Mouse (Mus musculus): Measurements from ENCODE around the gene Gm9195. TPM values are rescaled to one million over a fixed set of nuclear protein-coding genes. Genes with fewer than 3 reads are reported as not detected.

Gene Gm9195
- not detected for total RNA-seq (2018; cell fraction: chromatin; rRNA removed)
- not detected for total RNA-seq (2018; cell fraction: cytosol; rRNA removed)
- not detected for total RNA-seq (2018; cell fraction: nucleus; rRNA removed)
- not detected in 3 replicates for polyA plus RNA-seq (2018)

DNA sequence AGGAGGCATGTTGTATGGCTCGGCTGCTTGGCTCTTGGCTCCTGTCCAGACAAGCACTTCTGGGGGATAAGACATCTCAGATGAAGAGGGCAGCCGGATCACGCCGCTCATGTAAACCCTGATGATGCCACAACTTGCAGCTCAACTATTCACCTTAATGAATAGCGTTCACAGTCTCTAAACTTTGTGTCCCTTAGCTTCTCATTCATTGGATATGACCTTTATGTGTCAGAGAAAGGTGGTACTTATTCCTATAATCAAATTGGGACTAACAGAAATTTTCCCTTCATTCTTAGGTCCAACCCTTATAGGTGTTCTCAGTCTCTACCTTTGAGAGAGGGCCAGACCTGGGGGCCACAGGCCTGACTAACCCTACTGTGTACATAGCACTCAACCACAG is at the start of gene Gm9195:
Gene Gm9195, minus strand, starts transcription at position 101 of the 400 bp plus-strand sequence.
- WGBS (ENCODE audit: missing documents), result 95% methylated on average over 5 of the region's 5 CpGs
- Histone ChIP-seq H3K79me2 (ENCODE audit: inconsistent target) (no peaks in the 10 kb centered on the region), H3K36me3 (ENCODE audit: inconsistent target) (no peaks in the 10 kb centered on the region), H3K27ac (no peak within 1 kb of the TSS), H3K4me3 (ENCODE audit: inconsistent target) (no peak within 1 kb of the TSS)

- Histone ChIP-seq H3K79me2 (ENCODE audit: inconsistent target) (no peaks in the 10 kb centered on the region), H3K27ac (no peak overlapping the region), H3K4me3 (ENCODE audit: inconsistent target) (no peak overlapping the region), H3K36me3 (ENCODE audit: inconsistent target) (peaks cover 37% of the 10 kb centered on the region)
- 93% methylated on average over 5 of the region's 5 CpGs for WGBS (ENCODE audit: missing documents)
Measured at GRCm38 (mm10) chr14:72536392-72537017, 44.9 kb upstream of the Gm9195 start.

DNA sequence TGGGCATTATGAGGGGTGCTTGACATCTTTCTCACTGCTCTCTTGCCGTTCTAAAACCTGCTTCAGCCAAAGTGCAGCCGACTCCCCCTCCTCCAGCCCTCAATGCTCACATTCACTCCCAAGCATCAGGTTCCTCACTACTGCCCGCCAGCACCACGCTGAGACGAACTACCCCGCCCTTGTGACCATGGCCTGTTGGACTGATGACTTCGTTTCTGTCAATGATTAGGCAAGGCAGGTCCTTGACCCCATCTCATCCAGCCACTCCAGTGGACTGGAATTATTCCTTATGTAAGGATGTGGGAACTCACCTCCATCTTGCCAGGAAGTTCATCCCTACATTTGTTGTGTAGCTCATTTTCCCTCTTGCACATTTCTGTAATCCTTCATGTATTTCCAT is 42.2 kb upstream of the Gm9195 start:
- H3K4me3 ChIP-seq (ENCODE audit: inconsistent target), result no peak overlapping the region
- H3K79me2 ChIP-seq (ENCODE audit: inconsistent target), result no peaks in the 10 kb centered on the region
- peaks cover 10% of the 10 kb centered on the region for H3K36me3 ChIP-seq (ENCODE audit: inconsistent target)
- WGBS (ENCODE audit: missing documents), result 86% methylated on average over 7 of the region's 7 CpGs
- H3K27ac ChIP-seq, result no peak overlapping the region

DNA sequence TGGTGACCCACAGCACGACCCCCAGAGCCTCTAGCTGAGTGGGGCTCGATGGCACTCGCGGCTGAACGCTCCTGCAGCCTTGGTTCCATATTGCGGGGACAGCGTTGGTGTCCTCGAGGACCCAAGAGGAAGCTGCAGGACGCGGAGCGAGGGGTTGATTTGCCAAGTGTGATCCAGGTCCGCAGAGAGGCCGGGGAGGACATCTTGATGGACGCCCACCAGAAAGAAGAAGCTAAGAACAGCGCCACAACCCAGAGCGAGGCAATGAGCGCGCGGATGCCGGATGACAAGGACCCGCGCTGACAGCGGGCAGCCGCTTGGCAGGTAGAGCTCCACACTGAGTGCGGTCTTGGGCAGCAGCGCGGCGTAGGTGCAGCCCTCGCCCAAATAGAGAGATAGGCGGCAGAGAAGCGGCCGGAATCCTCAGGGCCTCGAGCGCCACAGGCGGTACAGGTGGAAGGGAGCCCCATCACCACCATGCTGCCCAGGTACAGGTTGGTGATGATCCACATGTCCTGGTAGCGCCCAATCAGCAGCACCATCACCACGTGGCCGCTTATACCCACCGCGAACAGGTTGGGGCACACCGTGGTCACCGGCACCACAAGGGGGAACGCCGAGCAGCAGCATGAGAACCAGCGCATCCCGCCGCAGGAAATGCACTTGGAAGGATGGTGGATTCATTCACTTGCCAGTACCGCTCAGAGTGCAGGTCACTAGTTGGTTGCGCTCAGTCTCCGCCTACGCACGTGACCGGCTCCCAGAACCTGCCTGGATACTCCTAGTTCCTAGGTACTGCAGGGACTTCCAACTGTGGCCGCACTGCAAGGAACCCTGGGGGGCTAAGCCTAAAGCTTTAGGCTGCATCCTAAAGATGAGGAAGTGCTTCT is 40.6 kb upstream of the Gm9195 start:
- Histone ChIP-seq H3K79me2 (ENCODE audit: inconsistent target) (no peaks in the 10 kb centered on the region), H3K36me3 (ENCODE audit: inconsistent target) (no peaks in the 10 kb centered on the region), H3K4me3 (ENCODE audit: inconsistent target) (no peak overlapping the region), H3K27ac (no peak overlapping the region)
- 2% methylated on average over 54 of the region's 54 CpGs for WGBS (ENCODE audit: missing documents)

- Histone ChIP-seq H3K27ac (no peak overlapping the region), H3K36me3 (ENCODE audit: inconsistent target) (no peaks in the 10 kb centered on the region), H3K79me2 (ENCODE audit: inconsistent target) (no peaks in the 10 kb centered on the region), H3K4me3 (ENCODE audit: inconsistent target) (no peak overlapping the region)
- WGBS (ENCODE audit: missing documents), result 100% methylated on average over 1 of the region's 1 CpGs
Measured at GRCm38 (mm10) chr14:72527126-72527525, 35.5 kb upstream of the Gm9195 start.

GRCm38 (mm10) chr14:72519561-72519960 is 27.9 kb upstream of the Gm9195 start:
- H3K36me3 ChIP-seq (ENCODE audit: inconsistent target), result no peaks in the 10 kb centered on the region
- no peaks in the 10 kb centered on the region for H3K79me2 ChIP-seq (ENCODE audit: inconsistent target)
- WGBS (ENCODE audit: missing documents), result 64% methylated on average over 2 of the region's 2 CpGs
- no peak overlapping the region for H3K27ac ChIP-seq
- H3K4me3 ChIP-seq (ENCODE audit: inconsistent target), result no peak overlapping the region

GRCm38 (mm10) chr14:72518786-72519185 is 27.1 kb upstream of the Gm9195 start:
- no peaks in the 10 kb centered on the region for H3K79me2 ChIP-seq (ENCODE audit: inconsistent target)

DNA sequence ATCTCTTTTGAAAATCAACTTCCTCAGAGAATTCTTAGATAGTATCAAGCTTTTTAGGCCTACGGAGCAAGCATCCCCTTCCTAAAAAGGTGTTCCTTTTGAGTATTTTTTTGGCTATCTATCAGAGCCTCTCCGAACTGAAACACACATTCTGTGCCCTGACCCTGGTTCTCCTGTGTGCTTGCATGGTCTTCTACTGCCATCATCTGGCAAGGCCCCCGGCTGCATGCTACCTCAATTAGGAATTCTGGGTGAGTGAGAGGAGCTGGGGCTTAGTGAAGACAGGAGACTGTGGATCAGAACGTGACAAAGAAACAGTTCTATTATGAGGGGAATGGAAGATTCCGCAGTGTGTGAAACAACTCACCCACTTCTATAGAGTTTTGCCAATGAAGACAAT is 24.7 kb upstream of the Gm9195 start:
- 32% methylated on average over 5 of the region's 5 CpGs for WGBS (ENCODE audit: missing documents)

More at GRCm38 (mm10) chr14:72518786-72519185, 27.1 kb upstream of the Gm9195 start:
- H3K4me3 ChIP-seq (ENCODE audit: inconsistent target), result no peak overlapping the region
- H3K36me3 ChIP-seq (ENCODE audit: inconsistent target), result no peaks in the 10 kb centered on the region
- no peak overlapping the region for H3K27ac ChIP-seq
- WGBS (ENCODE audit: missing documents), result 69% methylated on average over 6 of the region's 6 CpGs

GRCm38 (mm10) chr14:72506723-72507420 is 15.2 kb upstream of the Gm9195 start:
- Histone ChIP-seq H3K79me2 (ENCODE audit: inconsistent target) (no peaks in the 10 kb centered on the region), H3K4me3 (ENCODE audit: inconsistent target) (no peak overlapping the region)
- WGBS (ENCODE audit: missing documents), result 45% methylated on average over 11 of the region's 11 CpGs

More for the DNA sequence above, 24.7 kb upstream of the Gm9195 start:
- no peak overlapping the region for H3K27ac ChIP-seq
- H3K79me2 ChIP-seq (ENCODE audit: inconsistent target), result no peaks in the 10 kb centered on the region
- no peaks in the 10 kb centered on the region for H3K36me3 ChIP-seq (ENCODE audit: inconsistent target)
- no peak overlapping the region for H3K4me3 ChIP-seq (ENCODE audit: inconsistent target)

GRCm38 (mm10) chr14:72506018-72506722 is 14.5 kb upstream of the Gm9195 start:
- H3K27ac ChIP-seq, result no peak overlapping the region
- no peak overlapping the region for H3K4me3 ChIP-seq (ENCODE audit: inconsistent target)
- WGBS (ENCODE audit: missing documents), result 14% methylated on average over 11 of the region's 12 CpGs
- no peaks in the 10 kb centered on the region for H3K36me3 ChIP-seq (ENCODE audit: inconsistent target)
- H3K79me2 ChIP-seq (ENCODE audit: inconsistent target), result no peaks in the 10 kb centered on the region

More at GRCm38 (mm10) chr14:72506723-72507420, 15.2 kb upstream of the Gm9195 start:
- Histone ChIP-seq H3K27ac (no peak overlapping the region), H3K36me3 (ENCODE audit: inconsistent target) (no peaks in the 10 kb centered on the region)

DNA sequence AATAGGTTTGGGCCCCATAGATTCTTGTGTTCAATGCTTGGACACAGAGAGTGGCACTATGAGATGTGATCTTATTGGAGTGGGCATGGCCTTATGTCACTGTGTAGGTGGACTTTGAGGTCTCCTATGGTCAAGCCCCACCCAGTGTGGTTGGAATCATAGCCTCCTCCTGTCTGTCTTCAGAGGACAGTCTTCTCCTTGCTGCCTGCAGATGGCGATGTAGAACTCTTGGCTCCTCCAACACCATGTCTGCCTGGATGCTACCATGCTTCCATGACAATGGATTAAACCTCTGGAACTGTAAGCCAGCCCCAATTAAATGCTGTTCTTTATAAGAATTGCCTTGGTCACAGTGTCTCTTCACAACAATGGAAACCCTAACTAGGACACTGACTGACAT is 13.3 kb upstream of the Gm9195 start:
- Histone ChIP-seq H3K36me3 (ENCODE audit: inconsistent target) (no peaks in the 10 kb centered on the region), H3K27ac (no peak overlapping the region), H3K79me2 (ENCODE audit: inconsistent target) (no peaks in the 10 kb centered on the region), H3K4me3 (ENCODE audit: inconsistent target) (no peak overlapping the region)
- 93% methylated on average over 1 of the region's 1 CpGs for WGBS (ENCODE audit: missing documents)

DNA sequence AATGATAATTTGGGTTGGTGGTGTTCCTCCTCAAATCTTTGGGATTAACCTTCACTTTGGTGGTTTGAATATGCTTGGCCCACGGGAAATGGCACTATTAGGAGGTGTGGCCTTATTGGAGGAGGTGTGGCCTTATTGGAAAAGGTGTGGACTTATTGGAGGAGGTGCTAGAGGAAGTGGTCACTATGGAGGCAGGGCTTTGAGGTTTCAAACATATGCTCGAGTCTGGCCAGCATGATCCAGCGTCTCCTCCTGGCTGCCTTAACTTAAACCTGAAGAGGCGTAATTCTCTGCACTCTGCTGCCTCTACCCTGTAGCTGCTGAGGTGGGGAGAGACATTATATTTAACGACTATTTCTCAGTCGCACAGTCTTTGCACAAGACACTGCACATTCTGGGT is 11.6 kb upstream of the Gm9195 start:
- WGBS (ENCODE audit: missing documents), result 46% methylated on average over 6 of the region's 6 CpGs
- H3K27ac ChIP-seq, result no peak overlapping the region
- H3K79me2 ChIP-seq (ENCODE audit: inconsistent target), result no peaks in the 10 kb centered on the region
- no peaks in the 10 kb centered on the region for H3K36me3 ChIP-seq (ENCODE audit: inconsistent target)
- no peak overlapping the region for H3K4me3 ChIP-seq (ENCODE audit: inconsistent target)

- H3K4me3 ChIP-seq (ENCODE audit: inconsistent target), result no peak overlapping the region
- no peaks in the 10 kb centered on the region for H3K36me3 ChIP-seq (ENCODE audit: inconsistent target)
- H3K79me2 ChIP-seq (ENCODE audit: inconsistent target), result no peaks in the 10 kb centered on the region
- 100% methylated on average over 1 of the region's 1 CpGs for WGBS (ENCODE audit: missing documents)
- no peak overlapping the region for H3K27ac ChIP-seq
Measured at GRCm38 (mm10) chr14:72493775-72494174, 2.1 kb upstream of the Gm9195 start.

- H3K79me2 ChIP-seq (ENCODE audit: inconsistent target), result no peaks in the 10 kb centered on the region
- no peak overlapping the region for H3K27ac ChIP-seq
- 100% methylated on average over 3 of the region's 3 CpGs for WGBS (ENCODE audit: missing documents)
- H3K36me3 ChIP-seq (ENCODE audit: inconsistent target), result no peaks in the 10 kb centered on the region
- no peak overlapping the region for H3K4me3 ChIP-seq (ENCODE audit: inconsistent target)
Measured at GRCm38 (mm10) chr14:72490367-72490766, 1.3 kb downstream of the Gm9195 start.

All from macrophage (primary cell).